Mouse (Mus musculus) lung, adult 2 months (tissue): Measurements from ENCODE around the gene Kcna7. TPM values are rescaled to one million over a fixed set of nuclear protein-coding genes. Genes with fewer than 3 reads are reported as not detected.

Experiments used
- DNase-seq: peaks from one replicate; pipeline ENCODE4 v3.0.0; 2022
- H3K4me1 ChIP-seq: fragments of 200-500 bp; 2 replicates; pipeline ENCODE4 v1.6.1; 2011; ENCODE audit warnings: low read length; ENCODE audit not compliant: control insufficient read depth, insufficient read depth
- H3K4me3 ChIP-seq: fragments of 200-500 bp; replicated peaks from 2 replicates; pipeline ENCODE3; 2011; ENCODE audit warnings: low read depth, mild to moderate bottlenecking, control low read depth, low read length; ENCODE audit errors: extremely low read depth
- CTCF ChIP-seq: fragments of 200-500 bp; IDR thresholded peaks from 2 replicates; pipeline ENCODE4 v1.5.1; 2011; ENCODE audit warnings: mild to moderate bottlenecking, low read length, control low read depth; ENCODE audit not compliant: insufficient read depth
- POLR2A ChIP-seq: fragments of 200-500 bp; IDR thresholded peaks from 2 replicates; pipeline ENCODE4 v1.6.1; 2011; ENCODE audit warnings: low read depth, mild to moderate bottlenecking, control low read depth, low read length, borderline replicate concordance; ENCODE audit errors: extremely low read depth
- WGBS: fragments of 180-500 bp; shearing (Covaris S2); methylation state at CpG from one replicate; pipeline ENCODE4 v1.1.7; 2018; 5-methylcytosine and 5-hydroxymethylcytosine counted together
- polyA plus RNA-seq: library from polyadenylated mRNA; depleted of rRNA; stranded (reverse); fragments of >200 nt; gene quantifications from 2 replicates; pipeline ENCODE4 v1.2.3, GENCODE M21; 2012

Gene Kcna7
- polyA plus RNA-seq, 1 experiment: 2.3 TPM

DNA sequence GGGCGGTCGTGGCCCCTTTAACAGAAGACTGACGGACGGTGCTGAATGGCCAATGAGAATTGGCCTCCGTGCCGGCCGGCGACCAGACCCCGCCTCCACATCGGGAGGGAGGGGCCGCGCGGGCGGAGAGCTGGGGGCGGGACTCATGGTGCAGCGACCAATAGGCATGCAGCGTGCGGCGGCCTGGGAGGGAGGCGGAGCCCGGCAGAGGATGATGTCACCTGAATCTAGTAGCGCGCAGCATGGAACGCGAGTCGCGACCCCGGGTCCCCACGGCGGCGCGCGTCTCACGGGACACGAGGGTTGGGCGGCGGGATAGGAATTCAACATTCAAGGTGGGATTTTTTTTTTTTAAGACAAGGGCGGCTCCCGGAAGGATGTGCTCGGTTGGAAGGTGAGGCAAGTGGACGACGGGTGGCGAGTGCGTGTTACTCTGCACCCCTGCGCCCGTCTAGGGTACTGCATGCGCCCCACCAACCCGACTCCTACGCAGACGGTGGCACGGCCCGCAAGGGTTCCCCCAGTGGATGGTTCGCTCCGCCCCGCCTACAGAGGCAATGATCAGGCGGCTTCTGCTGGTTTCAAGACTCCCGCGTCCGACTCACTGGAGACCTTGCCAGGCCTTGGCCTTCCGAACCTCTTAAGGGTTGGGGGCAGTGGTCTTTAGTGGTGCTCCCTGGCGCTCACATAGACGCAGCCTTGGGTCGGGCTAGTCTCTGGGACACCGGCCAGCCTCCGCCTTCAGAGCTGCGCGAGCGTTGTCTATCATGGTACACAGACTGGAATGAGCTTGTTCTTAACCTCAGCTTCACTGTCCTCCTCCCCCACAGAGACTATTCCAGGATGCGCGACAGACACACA, 38.2 kb upstream of the Kcna7 start:
- Histone ChIP-seq H3K4me3 (peak overlapping the region; percentile 76), H3K4me1 (no peaks in the 10 kb centered on the region; the same call in none of the 2 replicates)
- WGBS: under 1% methylated on average over 69 of the region's 70 CpGs
- TF ChIP-seq POLR2A (peak; percentile 24; the same call in 1 of the 2 replicates), CTCF (peak; percentile 64)
- DNase-seq: peak; percentile 98

DNA sequence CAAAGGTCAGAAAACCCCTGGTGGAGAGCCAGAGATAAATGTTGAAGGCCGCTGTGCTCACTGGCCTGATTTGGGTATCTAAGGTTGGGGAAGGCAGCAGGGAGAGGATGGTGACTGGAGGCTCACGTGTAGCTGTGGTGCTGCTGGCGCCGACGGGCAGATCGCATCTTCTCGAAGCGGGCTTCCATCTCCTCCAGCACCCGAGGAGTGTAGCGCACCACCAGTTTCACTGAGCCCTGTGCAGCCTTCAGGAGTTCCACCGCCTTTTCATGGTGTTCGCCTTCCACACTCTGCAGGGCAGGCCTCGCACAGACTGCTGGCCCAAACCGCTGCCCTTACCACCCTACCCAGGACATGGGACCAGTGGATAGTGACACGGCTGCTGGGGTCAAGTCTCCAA, 37.3 kb upstream of the Kcna7 start:
- no peak for TF ChIP-seq CTCF
- TF ChIP-seq POLR2A: no peak
- 84% methylated on average over 15 of the region's 15 CpGs for WGBS
- no peak for DNase-seq
- Histone ChIP-seq H3K4me3 (no peak overlapping the region), H3K4me1 (no peaks in the 10 kb centered on the region; the same call in none of the 2 replicates)

DNA sequence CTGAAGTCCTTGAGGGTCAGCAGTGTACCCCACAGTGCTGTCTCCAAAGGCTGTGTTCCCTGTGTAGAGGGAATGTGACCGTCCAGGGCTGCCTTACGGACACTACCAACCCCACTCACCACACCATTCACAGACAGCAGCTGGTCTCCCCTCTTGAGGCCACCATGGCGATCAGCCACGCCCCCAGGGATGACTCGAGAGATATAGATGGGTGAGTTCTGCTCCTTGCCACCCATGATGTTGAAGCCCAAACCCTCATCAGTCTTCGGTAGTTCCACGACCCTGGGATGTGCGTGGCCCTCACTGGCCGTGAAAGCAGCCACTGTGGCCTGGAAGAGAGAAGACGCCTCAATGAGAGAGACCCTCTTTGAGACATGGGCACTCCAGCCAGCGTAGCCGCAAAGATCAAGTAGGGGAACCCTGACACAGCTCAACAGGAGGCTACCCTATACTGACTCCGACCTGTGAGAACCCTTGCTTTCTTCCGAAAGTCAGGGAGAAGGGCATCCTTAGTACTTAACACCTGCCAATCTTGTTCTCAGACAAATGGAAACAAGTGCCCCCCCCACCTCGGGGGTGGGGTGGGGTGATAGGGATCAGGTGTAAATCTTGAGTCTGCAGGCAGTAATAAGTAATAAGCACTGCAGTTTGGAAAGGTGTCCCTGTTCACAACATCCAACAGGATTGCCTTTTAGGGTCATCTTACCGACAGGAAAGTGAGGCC, 36.3 kb upstream of the Kcna7 start:
- Histone ChIP-seq H3K4me3 (no peak overlapping the region), H3K4me1 (no peaks in the 10 kb centered on the region; the same call in none of the 2 replicates)
- 77% methylated on average over 16 of the region's 16 CpGs for WGBS
- DNase-seq: no peak
- TF ChIP-seq POLR2A (no peak), CTCF (no peak)

DNA sequence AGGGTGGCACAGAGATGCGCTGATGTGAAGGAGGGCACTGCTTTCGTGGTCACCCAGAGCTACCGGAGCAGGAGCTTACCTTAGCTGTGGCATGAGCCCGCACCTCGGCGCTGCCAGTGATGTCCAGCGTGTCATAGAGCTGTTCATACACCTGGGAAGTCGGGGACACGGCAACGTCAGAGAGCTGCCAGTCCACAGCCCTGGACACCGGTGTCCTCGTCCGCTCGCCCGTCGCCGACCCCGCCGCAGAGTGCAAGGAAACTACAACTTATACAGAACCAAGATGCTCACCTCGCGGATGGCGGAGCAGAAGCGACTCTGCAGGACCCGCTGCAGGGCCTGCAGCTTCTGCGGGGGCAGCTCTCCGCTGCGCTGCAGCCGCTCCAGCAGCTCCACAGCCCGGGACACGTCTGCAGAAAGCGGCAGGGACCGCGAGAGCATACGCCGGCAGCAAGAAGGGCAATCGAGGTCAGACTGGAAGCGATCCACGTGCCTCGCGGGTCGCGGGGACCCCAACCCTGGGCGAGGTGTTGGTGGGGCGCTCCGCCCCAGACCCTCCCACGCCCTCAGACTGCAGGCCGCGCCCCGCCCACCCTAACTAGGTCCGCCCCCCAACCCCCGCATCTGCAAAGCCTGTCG, 35.5 kb upstream of the Kcna7 start:
- DNase-seq: no peak
- 7% methylated on average over 52 of the region's 52 CpGs for WGBS
- no peak for TF ChIP-seq POLR2A
- TF ChIP-seq CTCF: no peak
- no peaks in the 10 kb centered on the region; the same call in none of the 2 replicates for H3K4me1 ChIP-seq
- H3K4me3 ChIP-seq: peak overlapping the region; percentile 55

DNA sequence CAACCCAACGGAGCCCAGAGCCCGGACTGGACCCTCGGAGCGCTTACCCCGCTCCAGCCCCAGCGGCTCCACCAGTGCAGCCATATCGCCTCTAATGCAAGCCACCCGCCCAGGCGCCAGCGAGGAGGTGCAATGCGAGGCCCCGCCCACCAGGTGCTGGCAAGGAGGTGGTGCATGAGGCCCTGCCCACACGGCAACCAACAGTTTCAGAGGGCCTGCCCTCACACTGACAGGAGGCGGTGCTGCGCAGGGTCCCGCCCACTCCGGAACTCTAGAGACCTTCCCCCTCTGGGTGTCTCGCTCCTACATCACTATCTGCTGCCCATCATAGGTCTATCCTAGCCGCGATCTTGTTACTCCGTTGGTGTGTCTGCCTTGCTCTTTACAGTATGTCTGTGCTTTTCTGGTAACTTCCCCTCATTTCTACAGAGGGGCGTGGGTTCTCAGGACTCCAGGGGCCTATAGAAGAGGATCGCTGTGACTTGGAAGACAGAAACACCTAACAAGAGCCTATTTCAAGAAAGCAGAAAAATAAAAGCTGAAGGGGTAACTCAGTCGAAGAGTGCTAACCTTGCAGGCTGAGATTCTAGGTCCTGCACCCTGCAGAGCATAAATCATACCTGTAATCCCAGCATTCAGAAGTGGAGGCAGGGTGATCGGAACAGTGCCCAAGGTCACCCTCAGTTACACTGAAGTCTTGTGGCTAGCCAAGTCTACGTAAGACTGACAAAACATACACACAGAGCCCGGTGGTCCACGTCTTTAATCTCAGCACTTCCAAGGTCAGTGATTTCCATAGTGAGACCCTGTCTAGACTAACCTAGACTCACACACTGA, 34.8 kb upstream of the Kcna7 start, which contains the start of gene Lin7b:
Lin7b (minus strand) TSS at position 109 of the 837 bp plus-strand sequence.
- no peaks in the 10 kb centered on the region; the same call in none of the 2 replicates for H3K4me1 ChIP-seq
- peak; percentile 81 for DNase-seq
- peak within 1 kb of the TSS; percentile 55 for H3K4me3 ChIP-seq
- TF ChIP-seq CTCF: no peak
- TF ChIP-seq POLR2A: no peak
- 10% methylated on average over 28 of the region's 28 CpGs for WGBS

DNA sequence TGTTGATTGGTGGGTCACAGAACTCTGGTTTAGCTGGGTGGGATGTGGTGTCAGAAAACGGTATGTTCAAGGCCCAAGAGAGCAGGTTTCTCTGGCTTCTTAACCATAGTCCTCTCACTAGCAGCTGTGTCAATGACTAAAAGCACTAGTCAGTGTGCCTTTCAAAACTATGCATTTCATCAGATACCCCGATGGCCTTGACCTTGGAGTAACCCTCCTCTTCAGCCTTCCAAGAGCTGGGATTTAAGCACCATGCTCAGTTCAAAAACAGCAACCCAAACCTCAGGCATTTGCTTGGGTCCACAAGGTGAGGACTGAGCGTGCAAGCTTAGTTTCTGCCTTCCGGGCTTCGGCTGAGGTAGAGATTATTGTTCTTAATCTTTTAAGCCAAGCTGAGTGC, 33.1 kb upstream of the Kcna7 start:
- Histone ChIP-seq H3K4me3 (no peak overlapping the region), H3K4me1 (no peaks in the 10 kb centered on the region; the same call in none of the 2 replicates)
- no peak for TF ChIP-seq CTCF
- no peak for TF ChIP-seq POLR2A
- DNase-seq: no peak
- 77% methylated on average over 5 of the region's 5 CpGs for WGBS

DNA sequence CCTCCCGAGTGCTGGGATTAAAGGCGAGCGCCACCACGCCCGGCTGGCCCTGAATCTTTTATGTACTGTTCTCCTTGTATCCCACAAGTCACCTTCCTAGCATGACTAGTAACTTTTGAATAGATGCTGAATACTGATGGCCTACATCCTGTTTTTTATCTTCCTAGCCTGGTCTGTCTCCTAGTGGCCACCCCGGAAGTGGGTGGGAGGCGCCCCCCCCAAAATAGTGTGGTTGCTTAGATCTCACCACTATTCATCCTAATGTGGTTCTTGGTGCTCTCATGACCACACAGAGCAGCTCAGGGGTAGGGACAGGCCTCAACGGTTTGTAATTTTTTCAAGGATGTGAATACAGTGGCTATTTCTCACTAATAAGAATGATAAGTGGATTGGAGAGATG, 30.8 kb upstream of the Kcna7 start:
- 88% methylated on average over 8 of the region's 8 CpGs for WGBS
- no peak for DNase-seq
- no peak overlapping the region for H3K4me3 ChIP-seq

DNA sequence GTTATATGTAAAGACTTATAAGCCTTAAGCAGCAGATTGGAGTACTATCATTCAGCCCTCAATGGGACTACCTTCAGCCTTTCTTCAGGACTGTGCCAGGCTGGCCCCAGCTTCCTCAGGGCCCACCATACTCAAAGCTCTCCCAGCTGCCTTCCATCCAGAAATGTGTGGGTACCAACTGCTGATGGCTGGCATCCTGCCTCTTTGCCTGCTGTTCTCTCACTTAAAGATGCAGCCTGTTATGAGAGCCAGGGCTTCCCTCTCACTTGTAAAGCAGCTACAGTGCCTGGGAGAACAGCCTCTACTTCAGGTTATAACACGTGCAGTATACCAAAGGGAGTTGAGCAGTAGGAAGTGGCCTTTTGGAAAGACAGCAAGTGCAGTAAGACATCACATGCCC, 29.4 kb upstream of the Kcna7 start:
- H3K4me1 ChIP-seq: no peaks in the 10 kb centered on the region
- H3K4me3 ChIP-seq: no peak overlapping the region
- TF ChIP-seq POLR2A (no peak), CTCF (no peak)
- 82% methylated on average over 1 of the region's 1 CpGs for WGBS
- no peak for DNase-seq

More for the DNA sequence above, 30.8 kb upstream of the Kcna7 start:
- no peaks in the 10 kb centered on the region; the same call in none of the 2 replicates for H3K4me1 ChIP-seq
- TF ChIP-seq POLR2A: no peak
- no peak for TF ChIP-seq CTCF
